Comparison of ENCODE assay signal across 22 mouse cellular contexts in the genomic region with DNA sequence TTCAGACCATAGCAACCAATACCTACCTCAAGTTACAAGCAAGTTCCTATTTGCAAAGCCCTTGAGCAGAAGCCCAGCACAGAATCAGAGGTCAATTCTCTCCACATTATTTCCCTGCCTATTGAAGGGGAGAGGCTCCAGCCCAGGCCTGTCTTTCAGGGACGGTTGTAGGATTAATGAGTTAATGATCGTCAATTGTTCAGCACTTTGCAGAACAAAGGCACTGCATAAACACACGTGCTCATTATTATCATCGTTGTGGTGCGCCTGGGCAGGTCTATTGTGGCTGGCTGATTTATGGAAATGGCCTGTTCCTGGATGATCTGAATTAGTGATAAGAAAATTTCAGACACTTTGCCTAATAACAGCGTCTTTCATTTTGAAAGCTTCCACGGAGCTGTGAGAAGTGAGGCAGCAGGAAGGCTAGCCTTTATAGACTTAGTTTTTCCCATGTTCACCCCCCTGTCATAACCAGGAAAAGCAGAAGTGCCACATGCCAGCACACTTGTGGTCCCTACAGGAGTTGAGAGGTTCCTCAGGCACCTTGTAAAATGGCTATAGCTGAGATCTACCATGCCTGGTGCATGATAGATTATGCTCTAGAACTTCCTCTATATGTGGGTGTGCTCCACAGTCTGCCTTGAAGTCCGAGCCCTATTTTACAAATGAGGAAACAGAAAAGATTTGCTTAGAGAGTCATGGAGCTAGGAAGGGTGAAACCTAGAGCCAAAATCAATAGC.
DNase-seq lines count a peak whose midpoint lies in the region; ATAC-seq lines count a peak whose summit lies in the region.
"Had no signal": no experiment of that assay in that cellular context is flagged by ENCODE, and none has a peak within 500 bp of the region (broad histone marks: within the 10 kb centered on the region; RNA-seq: fewer than 3 reads in every experiment).

No protein-coding gene starts in this region.

- peaks cover 14% of the 10 kb centered on the region; the same call in 1 of the 2 replicates for H3K27me3 ChIP-seq in neural tube, embryonic 11.5 days (ENCODE audit: control insufficient read depth, insufficient read depth, low read length)
- H3K27me3 ChIP-seq in kidney, embryonic 14.5 days (ENCODE audit: control insufficient read depth, insufficient read depth, low read length): no peaks in the 10 kb centered on the region
- H3K27me3 ChIP-seq: liver, embryonic 12.5 days; lung, embryonic 15.5 days had no signal

- no peak for ATAC-seq in neural tube, embryonic 11.5 days (ENCODE audit: insufficient read depth, low FRiP score, low TSS enrichment)
- peak; percentile 78 for ATAC-seq in granulocyte monocyte progenitor cell, adult 5-6 weeks (replicated peaks; ENCODE audit: poor library complexity, severe bottlenecking)
- ATAC-seq in kidney, embryonic 14.5 days (ENCODE audit: low FRiP score, low TSS enrichment): no peak
- ATAC-seq: intestine, embryonic 16.5 days; liver, embryonic 12.5 days had no signal

- no peak overlapping the region for H3K4me3 ChIP-seq in neural tube, embryonic 11.5 days (ENCODE audit: low read depth, low read length)
- H3K4me3 ChIP-seq in kidney, embryonic 14.5 days (ENCODE audit: low read length): no peak overlapping the region
- H3K4me3 ChIP-seq: left cerebral cortex, adult 2 months; liver, embryonic 12.5 days; lung, embryonic 15.5 days; megakaryocyte, embryonic 14.5 days; neural tube, embryonic 13.5 days had no signal

- H3K9me3 ChIP-seq in neural tube, embryonic 11.5 days (ENCODE audit: control insufficient read depth, low read length): no peaks in the 10 kb centered on the region
- H3K9me3 ChIP-seq in kidney, embryonic 14.5 days (ENCODE audit: control insufficient read depth, low read length): no peaks in the 10 kb centered on the region
- H3K9me3 ChIP-seq: liver, embryonic 12.5 days; lung, embryonic 15.5 days; neural tube, embryonic 13.5 days had no signal

- no peaks in the 10 kb centered on the region for H3K36me3 ChIP-seq in neural tube, embryonic 11.5 days (ENCODE audit: control insufficient read depth, insufficient read depth, low read length)
- H3K36me3 ChIP-seq in kidney, embryonic 14.5 days (ENCODE audit: control insufficient read depth, insufficient read depth, low read length): no peaks in the 10 kb centered on the region
- H3K36me3 ChIP-seq: liver, embryonic 12.5 days; lung, embryonic 15.5 days; neural tube, embryonic 13.5 days had no signal

- H3K4me1 ChIP-seq in neural tube, embryonic 11.5 days (ENCODE audit: control insufficient read depth, insufficient read depth, low read length): no peaks in the 10 kb centered on the region
- H3K4me1 ChIP-seq in kidney, embryonic 14.5 days (ENCODE audit: control insufficient read depth, insufficient read depth, low read length): 0 out of 2 replicates have a peak, but pooled peaks cover 4% of the 10 kb centered on the region
- H3K4me1 ChIP-seq: liver, embryonic 12.5 days; megakaryocyte, embryonic 14.5 days had no signal

- WGBS in neural tube, embryonic 11.5 days: 32% methylated on average over 8 of the region's 8 CpGs
- WGBS in kidney, embryonic 14.5 days: 27% methylated on average over 8 of the region's 8 CpGs

- no peak overlapping the region for H3K9ac ChIP-seq in neural tube, embryonic 11.5 days (ENCODE audit: low read length)
- H3K9ac ChIP-seq in kidney, embryonic 14.5 days (ENCODE audit: low read depth, low read length): no peak overlapping the region
- H3K9ac ChIP-seq: liver, embryonic 12.5 days; lung, embryonic 15.5 days; neural tube, embryonic 13.5 days had no signal

- no peak overlapping the region for H3K4me2 ChIP-seq in neural tube, embryonic 11.5 days (ENCODE audit: low read depth)
- H3K4me2 ChIP-seq in kidney, embryonic 14.5 days (replicated peaks; ENCODE audit: low read depth, low read length): no peak overlapping the region
- H3K4me2 ChIP-seq: heart, embryonic 11.5 days; liver, embryonic 12.5 days; lung, embryonic 15.5 days; neural tube, embryonic 13.5 days had no signal

- peak; percentile 30 for DNase-seq in neural tube, embryonic 11.5 days (ENCODE audit: low spot score)
- DNase-seq in neural tube, embryonic 10.5 days (ENCODE audit: extremely low spot score, low spot score): no peak
- DNase-seq in embryo, embryonic 10 days (ENCODE audit: low spot score): peak; percentile 21
- DNase-seq in retina, postnatal 1 day: peak; percentile 87
- no peak for DNase-seq in cerebellum, adult 18-20 months
- no peak for DNase-seq in lung, postnatal 10 days
- DNase-seq: adrenal gland, postnatal 10 days; cerebellum, adult 11-12 months; cerebellum, postnatal 36 days; gastrocnemius, postnatal 14 days; heart, postnatal 14 days; kidney, postnatal 10 days; thymus, postnatal 25 days had no signal

- no peak overlapping the region for H3K27ac ChIP-seq in neural tube, embryonic 11.5 days (ENCODE audit: low read depth, low read length)
- no peak overlapping the region for H3K27ac ChIP-seq in kidney, embryonic 14.5 days (ENCODE audit: low read depth, low read length)
- H3K27ac ChIP-seq: left cerebral cortex, adult 2 months; liver, embryonic 12.5 days; lung, embryonic 15.5 days; neural tube, embryonic 13.5 days had no signal

Comparison
In these comparisons a context has a peak if more than half of its experiments do, and no peak if none do; other contexts are left out.
1. DNase-seq: peak in neural tube, embryonic 11.5 days (single experiment), embryo, embryonic 10 days (single experiment) and retina, postnatal 1 day (single experiment); none in neural tube, embryonic 10.5 days (single experiment), cerebellum, adult 18-20 months (0 of 2) and lung, postnatal 10 days (single experiment).